Mouse (Mus musculus): ENCODE data around the gene Ebp. TPM values are rescaled to one million over a fixed set of nuclear protein-coding genes. Genes with fewer than 3 reads are reported as not detected.
A peak's percentile ranks its signal among the peaks of the same experiment; 100 is the strongest.

Gene Ebp
- polyA plus RNA-seq (2014; fragmentation: Nextera tagmentation; extraction: Ambion mirVana), result 20.8 and 37.6 TPM in 2 replicates

DNA sequence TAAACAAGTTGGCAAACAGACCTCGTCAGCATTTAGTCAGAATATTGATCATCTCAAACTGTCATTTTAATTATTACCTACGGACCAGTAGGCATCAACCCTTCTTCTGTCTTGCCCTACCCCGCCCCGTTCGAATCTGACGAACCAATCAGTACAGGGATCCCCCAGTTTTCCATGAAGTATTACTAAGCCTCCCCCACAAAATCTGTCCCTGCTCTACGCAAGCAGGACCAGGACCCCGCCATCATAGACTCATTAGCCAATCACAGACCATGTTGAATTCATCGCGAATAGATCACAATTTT is at the start of gene Ebp:
Gene Ebp (minus strand): TSS at position 94 of the 305 bp plus-strand sequence.
- H3K27ac ChIP-seq (ENCODE audit: low read depth, low read length), result 0 out of 2 replicates have a peak within 1 kb of the TSS, but pooled peaks have one; percentile 20
- WGBS, result 31% methylated on average over 10 of the region's 10 CpGs
- peak; percentile 18; the same call in 1 of the 2 replicates for ATAC-seq (ENCODE audit: low FRiP score, low TSS enrichment)

DNA sequence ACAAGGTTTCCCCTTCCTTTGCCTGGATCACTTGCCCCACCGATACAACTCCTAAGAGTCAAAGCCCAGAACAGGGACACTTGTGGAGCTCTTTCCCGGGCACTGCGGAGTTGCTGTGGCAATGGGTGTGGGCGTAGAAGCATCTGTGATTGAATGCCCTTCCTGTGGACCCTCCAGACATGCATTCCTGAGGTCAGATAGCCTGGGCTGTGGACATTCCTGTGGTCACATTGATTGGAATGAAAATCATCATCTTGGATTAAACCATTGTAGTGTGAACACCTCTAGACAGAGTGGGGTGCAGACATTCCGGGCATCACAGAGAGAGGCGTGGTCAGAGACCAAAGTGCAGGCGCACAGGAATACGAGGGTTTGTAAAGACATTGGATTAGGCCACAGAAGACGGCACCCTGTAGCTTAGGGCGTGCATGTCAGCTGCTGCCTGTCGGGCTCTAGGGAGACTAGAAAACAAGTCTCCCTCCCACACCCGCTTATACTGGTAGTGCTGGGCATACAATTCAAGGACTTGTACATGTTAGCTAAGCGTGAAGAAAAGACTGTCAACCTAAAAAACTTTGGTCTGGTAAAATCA is 45.6 kb upstream of the Ebp start:
- H3K36me3 ChIP-seq (ENCODE audit: control insufficient read depth, insufficient read depth, low read length), result no peaks in the 10 kb centered on the region; the same call in 1 of the 2 replicates
- H3K27ac ChIP-seq (ENCODE audit: low read depth, low read length), result no peak overlapping the region
- 85% methylated on average over 13 of the region's 13 CpGs for WGBS
- H3K4me3 ChIP-seq (ENCODE audit: low read length), result no peak overlapping the region
- no peak overlapping the region for H3K9ac ChIP-seq (ENCODE audit: low read depth, low read length)
- no peaks in the 10 kb centered on the region for H3K4me1 ChIP-seq (ENCODE audit: control insufficient read depth, insufficient read depth, low read length)
- no peak overlapping the region for H3K4me2 ChIP-seq (replicated peaks; ENCODE audit: low read depth, low read length)
- no peaks in the 10 kb centered on the region for H3K9me3 ChIP-seq (ENCODE audit: control insufficient read depth, low read length)
- no peaks in the 10 kb centered on the region for H3K27me3 ChIP-seq (ENCODE audit: control insufficient read depth, insufficient read depth, low read length)
- no peak for ATAC-seq (ENCODE audit: low FRiP score, low TSS enrichment)

More for the DNA sequence above, at the start of gene Ebp:
- Histone ChIP-seq H3K4me2 (replicated peaks; ENCODE audit: low read depth, low read length) (peak within 1 kb of the TSS; percentile 47), H3K4me1 (ENCODE audit: control insufficient read depth, insufficient read depth, low read length) (no peaks in the 10 kb centered on the region), H3K27me3 (ENCODE audit: control insufficient read depth, insufficient read depth, low read length) (no peaks in the 10 kb centered on the region), H3K9me3 (ENCODE audit: control insufficient read depth, low read length) (no peaks in the 10 kb centered on the region), H3K9ac (ENCODE audit: low read depth, low read length) (peak within 1 kb of the TSS; percentile 60; the same call in 1 of the 2 replicates), H3K36me3 (ENCODE audit: control insufficient read depth, insufficient read depth, low read length) (no peaks in the 10 kb centered on the region), H3K4me3 (ENCODE audit: low read length) (peak within 1 kb of the TSS; percentile 51)

DNA sequence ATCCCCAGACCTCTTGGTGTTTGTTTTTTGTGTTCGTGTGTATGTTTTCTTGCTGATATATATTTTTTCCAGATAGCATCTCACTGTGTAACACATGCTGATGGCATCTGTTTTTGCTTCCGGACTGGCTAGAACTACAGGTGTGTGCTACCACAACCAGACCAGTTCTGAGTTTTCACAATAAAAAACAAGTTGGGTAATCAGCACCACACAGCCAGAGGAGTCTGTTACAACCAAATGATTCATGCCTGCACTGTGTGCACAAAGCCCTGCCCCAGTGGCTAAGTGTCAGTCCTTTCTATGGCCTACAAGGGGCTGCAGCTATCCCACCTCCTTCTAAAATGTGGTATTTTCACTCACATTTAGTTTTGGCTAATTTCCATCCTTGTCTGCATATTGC is 43.4 kb upstream of the Ebp start:
- no peak for ATAC-seq (ENCODE audit: low FRiP score, low TSS enrichment)
- Histone ChIP-seq H3K4me3 (ENCODE audit: low read length) (no peak overlapping the region), H3K9ac (ENCODE audit: low read depth, low read length) (no peak overlapping the region), H3K9me3 (ENCODE audit: control insufficient read depth, low read length) (no peaks in the 10 kb centered on the region), H3K27me3 (ENCODE audit: control insufficient read depth, insufficient read depth, low read length) (no peaks in the 10 kb centered on the region), H3K4me2 (replicated peaks; ENCODE audit: low read depth, low read length) (no peak overlapping the region), H3K27ac (ENCODE audit: low read depth, low read length) (no peak overlapping the region), H3K4me1 (ENCODE audit: control insufficient read depth, insufficient read depth, low read length) (no peaks in the 10 kb centered on the region), H3K36me3 (ENCODE audit: control insufficient read depth, insufficient read depth, low read length) (no peaks in the 10 kb centered on the region; the same call in 1 of the 2 replicates)
- 84% methylated on average over 2 of the region's 2 CpGs for WGBS

DNA sequence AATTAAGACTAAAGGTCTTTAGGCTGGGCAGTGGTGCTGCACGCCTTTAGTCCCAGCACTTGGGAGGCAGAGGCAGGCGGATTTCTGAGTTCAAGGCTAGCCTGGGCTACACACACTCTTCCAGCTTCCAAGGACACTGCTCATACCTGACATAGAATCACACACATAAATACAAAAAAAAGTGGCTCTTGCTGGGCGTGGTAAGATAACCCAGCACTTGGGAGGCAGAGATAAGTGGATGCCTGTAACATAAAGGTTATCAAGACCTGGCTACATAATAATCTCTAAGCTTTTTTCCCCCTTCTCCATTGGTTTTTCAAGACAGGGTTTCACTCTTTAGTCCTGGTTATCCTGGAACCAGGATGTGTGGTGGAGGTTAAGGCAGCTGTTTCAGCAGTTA is 40.3 kb upstream of the Ebp start:
- H3K9me3 ChIP-seq (ENCODE audit: control insufficient read depth, low read length), result no peaks in the 10 kb centered on the region
- no peak for ATAC-seq (ENCODE audit: low FRiP score, low TSS enrichment)
- WGBS, result 73% methylated on average over 3 of the region's 3 CpGs

DNA sequence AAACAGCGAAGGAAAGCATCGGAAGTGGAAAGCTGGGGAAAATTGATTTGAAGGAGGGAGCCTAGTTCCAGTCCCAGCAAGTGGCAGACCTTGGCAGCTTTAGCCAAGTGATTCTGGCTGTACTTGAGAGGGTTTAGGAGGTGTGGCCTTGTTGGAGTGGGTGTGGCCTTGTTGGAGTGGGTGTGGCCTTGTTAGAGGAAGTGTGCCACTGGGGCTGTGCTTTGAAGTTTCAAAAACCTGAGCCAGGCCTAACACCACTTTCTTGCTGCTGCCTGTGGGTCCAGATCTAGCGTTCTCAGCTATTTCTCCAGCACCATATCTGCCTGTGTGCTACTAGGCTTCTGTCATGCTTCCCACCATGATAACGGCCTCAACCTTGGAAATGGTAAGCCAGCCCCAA is 37.0 kb upstream of the Ebp start:
- H3K4me3 ChIP-seq (ENCODE audit: low read length), result no peak overlapping the region
- H3K9me3 ChIP-seq (ENCODE audit: control insufficient read depth, low read length), result no peaks in the 10 kb centered on the region
- no peaks in the 10 kb centered on the region for H3K36me3 ChIP-seq (ENCODE audit: control insufficient read depth, insufficient read depth, low read length)
- no peak overlapping the region for H3K4me2 ChIP-seq (replicated peaks; ENCODE audit: low read depth, low read length)
- H3K4me1 ChIP-seq (ENCODE audit: control insufficient read depth, insufficient read depth, low read length), result no peaks in the 10 kb centered on the region
- no peaks in the 10 kb centered on the region for H3K27me3 ChIP-seq (ENCODE audit: control insufficient read depth, insufficient read depth, low read length)
- no peak for ATAC-seq (ENCODE audit: low FRiP score, low TSS enrichment)
- H3K27ac ChIP-seq (ENCODE audit: low read depth, low read length), result no peak overlapping the region
- H3K9ac ChIP-seq (ENCODE audit: low read depth, low read length), result no peak overlapping the region
- WGBS, result 86% methylated on average over 4 of the region's 4 CpGs

More for the DNA sequence above, 40.3 kb upstream of the Ebp start:
- H3K4me2 ChIP-seq (replicated peaks; ENCODE audit: low read depth, low read length), result no peak overlapping the region
- no peaks in the 10 kb centered on the region for H3K27me3 ChIP-seq (ENCODE audit: control insufficient read depth, insufficient read depth, low read length)
- no peak overlapping the region for H3K9ac ChIP-seq (ENCODE audit: low read depth, low read length)
- H3K27ac ChIP-seq (ENCODE audit: low read depth, low read length), result no peak overlapping the region
- H3K4me3 ChIP-seq (ENCODE audit: low read length), result no peak overlapping the region
- H3K4me1 ChIP-seq (ENCODE audit: control insufficient read depth, insufficient read depth, low read length), result no peaks in the 10 kb centered on the region
- H3K36me3 ChIP-seq (ENCODE audit: control insufficient read depth, insufficient read depth, low read length), result no peaks in the 10 kb centered on the region

DNA sequence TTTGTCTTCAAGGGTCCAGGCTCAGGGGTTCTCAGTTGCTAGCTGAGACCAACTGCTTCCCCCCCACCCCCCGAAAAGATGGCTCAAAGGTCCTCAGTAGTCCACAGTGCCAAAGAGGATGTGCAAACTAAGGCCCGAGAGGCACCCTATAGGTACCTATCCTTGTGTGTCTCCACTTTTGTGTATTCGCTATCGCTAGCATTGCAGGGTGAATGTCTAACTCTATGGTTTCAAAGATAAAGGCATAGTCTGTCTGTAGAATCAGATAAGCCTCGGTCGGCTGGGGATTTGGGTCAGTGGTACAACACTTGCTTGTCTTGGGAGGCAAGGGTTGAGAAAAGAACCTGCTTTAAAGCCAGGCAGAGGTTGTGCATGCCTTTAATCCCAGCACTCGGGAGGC is 30.2 kb upstream of the Ebp start:
- Histone ChIP-seq H3K27me3 (ENCODE audit: control insufficient read depth, insufficient read depth, low read length) (no peaks in the 10 kb centered on the region), H3K9ac (ENCODE audit: low read depth, low read length) (no peak overlapping the region), H3K36me3 (ENCODE audit: control insufficient read depth, insufficient read depth, low read length) (no peaks in the 10 kb centered on the region), H3K9me3 (ENCODE audit: control insufficient read depth, low read length) (no peaks in the 10 kb centered on the region), H3K4me3 (ENCODE audit: low read length) (no peak overlapping the region), H3K27ac (ENCODE audit: low read depth, low read length) (no peak overlapping the region), H3K4me2 (replicated peaks; ENCODE audit: low read depth, low read length) (no peak overlapping the region), H3K4me1 (ENCODE audit: control insufficient read depth, insufficient read depth, low read length) (no peaks in the 10 kb centered on the region)
- no peak for ATAC-seq (ENCODE audit: low FRiP score, low TSS enrichment)
- 87% methylated on average over 7 of the region's 7 CpGs for WGBS

DNA sequence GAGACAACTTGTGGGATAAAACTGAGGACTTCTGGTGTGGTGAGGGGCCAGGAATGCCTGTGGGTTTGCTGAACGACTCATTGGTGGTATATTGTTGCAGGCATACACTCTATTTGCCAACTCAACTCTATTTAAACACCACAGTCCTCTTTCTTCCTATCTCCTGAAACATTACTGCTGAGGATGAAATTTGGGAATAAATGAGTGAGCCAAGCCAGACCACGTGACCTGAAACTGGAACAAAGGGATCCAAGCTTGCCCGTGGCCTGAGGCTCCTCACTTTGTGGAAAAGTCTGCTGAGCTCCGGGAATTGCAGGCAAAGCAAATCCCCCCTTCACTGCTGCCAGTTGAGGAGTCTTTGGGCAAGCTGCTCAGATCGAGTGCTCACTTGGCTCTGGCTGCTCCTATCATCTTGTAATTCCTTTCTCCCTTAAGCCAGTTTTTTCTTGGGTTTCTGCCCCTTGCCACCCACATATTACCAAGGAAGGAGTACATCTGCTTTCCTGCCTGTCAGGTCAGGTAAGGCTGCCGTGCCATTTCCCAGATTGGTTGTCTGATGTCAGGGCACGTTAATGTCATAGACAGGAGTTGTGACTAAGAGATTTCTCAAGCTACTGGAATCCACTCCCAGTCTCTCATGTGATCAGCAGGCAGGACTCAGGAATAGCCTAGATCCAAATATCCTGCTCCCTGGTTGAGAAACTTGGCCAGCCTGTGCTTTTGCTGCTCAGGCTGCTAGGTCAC is 29.5 kb upstream of the Ebp start:
- no peaks in the 10 kb centered on the region for H3K4me1 ChIP-seq (ENCODE audit: control insufficient read depth, insufficient read depth, low read length)
- H3K36me3 ChIP-seq (ENCODE audit: control insufficient read depth, insufficient read depth, low read length), result no peaks in the 10 kb centered on the region
- no peak overlapping the region for H3K4me2 ChIP-seq (replicated peaks; ENCODE audit: low read depth, low read length)
- no peak overlapping the region for H3K27ac ChIP-seq (ENCODE audit: low read depth, low read length)
- no peaks in the 10 kb centered on the region for H3K27me3 ChIP-seq (ENCODE audit: control insufficient read depth, insufficient read depth, low read length)
- H3K4me3 ChIP-seq (ENCODE audit: low read length), result no peak overlapping the region
- 71% methylated on average over 7 of the region's 7 CpGs for WGBS
- no peaks in the 10 kb centered on the region for H3K9me3 ChIP-seq (ENCODE audit: control insufficient read depth, low read length)
- ATAC-seq (ENCODE audit: low FRiP score, low TSS enrichment), result no peak
- no peak overlapping the region for H3K9ac ChIP-seq (ENCODE audit: low read depth, low read length)

DNA sequence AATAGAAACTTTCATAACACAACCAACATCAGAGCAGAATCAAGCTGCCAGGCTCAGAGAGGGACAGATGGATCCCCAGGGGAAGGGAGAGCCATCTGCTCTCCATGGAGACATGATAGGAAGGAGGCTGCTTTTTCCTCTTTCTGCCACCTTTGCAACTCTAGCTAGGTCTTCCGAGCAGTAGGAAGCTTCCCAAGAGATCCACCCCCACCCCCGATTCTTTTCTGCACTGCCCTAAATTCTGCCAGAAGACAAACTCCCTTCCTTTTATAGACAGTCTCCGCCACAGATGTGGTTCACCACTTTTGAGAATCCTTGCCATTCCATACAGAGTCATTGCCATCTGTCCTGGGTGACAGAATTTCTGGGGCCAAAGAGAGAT is 29.0 kb upstream of the Ebp start:
- H3K4me3 ChIP-seq (ENCODE audit: low read length), result no peak overlapping the region
- no peak for ATAC-seq (ENCODE audit: low FRiP score, low TSS enrichment)
- no peaks in the 10 kb centered on the region for H3K9me3 ChIP-seq (ENCODE audit: control insufficient read depth, low read length)
- no peaks in the 10 kb centered on the region for H3K27me3 ChIP-seq (ENCODE audit: control insufficient read depth, insufficient read depth, low read length)
- no peak overlapping the region for H3K4me2 ChIP-seq (replicated peaks; ENCODE audit: low read depth, low read length)
- no peak overlapping the region for H3K9ac ChIP-seq (ENCODE audit: low read depth, low read length)
- no peaks in the 10 kb centered on the region for H3K36me3 ChIP-seq (ENCODE audit: control insufficient read depth, insufficient read depth, low read length)
- WGBS, result 84% methylated on average over 3 of the region's 3 CpGs
- H3K27ac ChIP-seq (ENCODE audit: low read depth, low read length), result no peak overlapping the region
- H3K4me1 ChIP-seq (ENCODE audit: control insufficient read depth, insufficient read depth, low read length), result no peaks in the 10 kb centered on the region

DNA sequence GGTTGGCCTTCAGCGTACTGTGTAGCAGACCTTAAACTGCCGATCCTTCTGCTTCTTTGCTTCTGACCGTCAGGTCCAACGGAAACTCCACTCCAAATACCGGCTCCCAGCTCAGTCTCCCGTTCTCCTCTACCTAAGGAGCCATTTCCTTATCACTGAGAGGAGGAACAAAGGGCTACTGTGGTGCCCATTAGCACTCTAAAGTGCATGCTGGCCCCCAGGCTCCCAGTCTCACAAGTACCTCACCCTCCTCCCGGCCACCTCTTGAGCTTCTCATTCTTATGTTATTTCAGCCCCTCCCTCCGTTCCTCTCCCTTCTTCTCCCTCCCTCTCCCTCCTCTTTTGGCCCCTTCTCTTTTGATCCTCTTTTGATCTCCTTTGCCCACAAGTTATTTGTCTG is 26.3 kb upstream of the Ebp start:
- ATAC-seq (ENCODE audit: low FRiP score, low TSS enrichment), result no peak
- Histone ChIP-seq H3K4me2 (replicated peaks; ENCODE audit: low read depth, low read length) (no peak overlapping the region), H3K27me3 (ENCODE audit: control insufficient read depth, insufficient read depth, low read length) (no peaks in the 10 kb centered on the region), H3K9ac (ENCODE audit: low read depth, low read length) (no peak overlapping the region), H3K4me3 (ENCODE audit: low read length) (no peak overlapping the region), H3K4me1 (ENCODE audit: control insufficient read depth, insufficient read depth, low read length) (no peaks in the 10 kb centered on the region), H3K9me3 (ENCODE audit: control insufficient read depth, low read length) (no peaks in the 10 kb centered on the region), H3K27ac (ENCODE audit: low read depth, low read length) (no peak overlapping the region), H3K36me3 (ENCODE audit: control insufficient read depth, insufficient read depth, low read length) (no peaks in the 10 kb centered on the region)
- 32% methylated on average over 8 of the region's 8 CpGs for WGBS

Data from kidney, embryonic 14.5 days (tissue).